Mouse (Mus musculus) urinary bladder, adult 18-20 months (tissue): ENCODE measurements around the gene Gpr37l1.
"Not testable (repeated sequence)": the region's sequence is repeated elsewhere in the genome, so short reads cannot be mapped to it uniquely, and the experiment has no call there.

Source experiments
- DNase-seq, 2 experiments: peaks; one replicate each; pipeline ENCODE4 v3.0.0; 2022; ENCODE audit warnings: low spot score in 2 of 2, mixed read lengths in 2 of 2

Gpr37l1 gene

GRCm38 (mm10) chr1:135167435-135167834, at the start of gene Gpr37l1:
Gpr37l1 (minus strand) TSS chr1:135167681.
- no peak for DNase-seq

DNA sequence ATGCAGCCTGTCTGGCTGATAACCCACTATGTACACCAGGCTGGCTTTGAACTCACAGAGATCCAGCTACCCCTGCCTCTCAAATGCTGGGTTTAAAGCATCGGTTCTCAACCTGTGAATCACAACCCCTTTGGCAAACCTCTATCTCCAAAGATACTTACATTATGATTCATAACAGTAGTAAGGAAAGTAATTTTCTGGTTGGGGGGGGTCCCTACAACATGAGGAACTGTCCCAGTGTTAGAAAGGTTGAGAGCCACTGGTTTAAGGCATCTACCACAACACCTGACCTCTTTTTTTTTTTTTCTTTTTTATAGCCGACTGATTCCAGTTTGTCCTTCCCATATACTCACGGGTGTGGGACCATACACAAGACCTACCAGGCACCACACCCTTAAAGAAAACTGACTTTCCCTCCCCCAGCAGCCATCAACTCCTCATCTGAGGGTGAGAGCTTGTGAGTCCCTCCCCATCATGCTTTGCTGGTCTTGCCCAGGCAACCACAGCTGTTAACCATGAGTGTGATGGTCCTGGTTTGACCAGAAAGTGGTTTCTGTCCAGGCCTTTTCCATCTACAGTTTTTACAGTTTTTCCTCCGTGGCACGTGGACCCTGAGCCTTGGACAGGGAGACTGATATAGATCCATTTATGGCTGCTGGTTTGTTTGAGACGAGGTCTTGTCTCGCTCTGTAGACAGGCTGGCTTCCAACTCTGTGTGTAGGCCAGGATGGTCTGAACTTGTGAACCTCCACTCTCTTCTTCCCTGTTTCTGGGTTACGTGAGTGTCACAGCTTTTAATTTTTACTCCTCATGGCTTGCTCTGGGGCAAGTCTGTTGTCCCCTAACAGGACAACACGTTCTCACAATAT, 46.5 kb upstream of the Gpr37l1 start:
- no peak for DNase-seq

- no peak for DNase-seq
These were observed 42.9 kb upstream of the Gpr37l1 start for GRCm38 (mm10) chr1:135210421-135210820.

DNA sequence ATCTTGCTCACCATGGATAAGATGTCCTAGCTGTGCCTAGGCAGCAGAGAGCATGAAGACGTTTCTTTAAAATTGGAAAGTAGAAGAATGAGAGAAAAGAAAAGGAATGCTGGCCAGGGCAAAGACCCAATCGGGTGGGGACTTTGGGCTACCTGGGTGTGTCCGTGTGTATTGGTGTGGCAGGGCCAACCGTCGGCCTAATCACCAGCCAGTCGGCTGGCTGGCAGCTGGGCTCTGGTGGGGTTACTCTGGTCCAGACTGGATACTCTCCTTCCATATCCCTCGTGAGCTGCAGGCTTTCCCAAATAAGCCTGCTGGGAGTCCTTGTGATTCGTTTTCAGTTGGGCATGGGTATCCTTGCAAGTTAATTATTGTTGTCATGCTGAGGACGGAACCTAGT, 41.2 kb upstream of the Gpr37l1 start:
- DNase-seq, result no peak

GRCm38 (mm10) chr1:135206586-135207339, 39.3 kb upstream of the Gpr37l1 start:
- no peak for DNase-seq

DNA sequence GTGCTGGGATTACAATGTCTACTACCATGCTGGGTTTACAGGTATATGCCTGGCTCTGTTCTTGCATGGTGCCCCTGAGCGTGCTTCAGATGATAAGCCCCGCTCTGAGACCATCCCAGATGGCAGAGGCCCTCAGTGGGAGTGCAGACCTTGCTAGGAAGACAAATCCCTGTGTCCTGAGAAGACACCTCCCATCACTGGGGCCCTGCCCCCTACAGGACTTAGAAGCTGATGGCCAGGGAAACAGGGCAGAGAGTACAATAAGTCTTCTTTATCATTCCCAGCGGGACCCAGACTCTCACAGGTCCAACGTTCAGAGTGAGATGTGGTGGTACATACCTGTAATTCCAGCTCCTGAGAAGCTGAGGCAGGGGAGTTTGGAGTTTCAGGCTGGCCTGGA, 37.8 kb upstream of the Gpr37l1 start:
- no peak for DNase-seq

DNA sequence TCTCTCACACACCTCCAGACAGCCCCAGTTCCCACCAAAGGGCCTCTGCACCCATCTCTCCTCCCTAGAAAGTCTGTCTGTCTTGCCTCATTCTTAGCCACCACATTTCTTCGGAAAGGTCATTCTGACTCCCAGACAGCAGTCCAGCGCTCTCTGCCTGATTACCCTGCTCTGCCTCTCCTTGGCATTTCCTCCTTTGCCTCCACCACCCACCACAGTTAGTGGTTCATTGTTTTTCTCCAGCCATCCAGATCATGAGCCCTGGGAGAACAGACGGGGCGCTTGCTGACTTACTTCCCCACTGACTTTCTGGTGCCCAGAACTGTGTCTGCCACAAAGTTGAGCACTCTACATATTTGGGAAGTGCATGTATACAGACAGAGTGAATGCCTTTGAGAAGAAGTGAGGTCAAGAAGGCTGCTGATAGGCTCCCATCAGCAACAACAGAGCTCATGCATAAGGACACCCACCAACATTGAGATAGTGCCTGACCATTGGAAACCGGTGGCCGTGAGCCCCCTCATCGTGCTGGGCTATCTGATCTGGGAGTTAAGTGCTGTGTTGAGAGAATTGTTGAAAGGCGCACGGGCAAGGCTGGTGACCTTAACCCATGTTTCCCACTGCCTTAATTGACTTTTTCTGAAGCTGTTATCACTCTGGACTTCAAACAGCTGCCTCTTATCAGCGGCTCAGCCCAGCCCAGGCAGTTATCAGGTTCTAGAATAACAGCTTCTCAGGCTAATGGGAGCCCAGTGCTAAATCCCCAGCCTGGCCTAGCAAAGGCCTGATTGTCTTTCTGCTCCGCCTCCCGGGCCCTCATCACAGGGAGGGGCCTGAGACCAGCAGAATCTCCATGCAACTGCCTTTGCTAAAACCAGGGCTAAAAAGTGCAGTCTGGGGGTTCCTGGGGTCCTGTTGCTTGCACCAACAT, 37.0 kb upstream of the Gpr37l1 start:
- no peak for DNase-seq

- DNase-seq, result no peak
These were observed 32.9 kb upstream of the Gpr37l1 start for GRCm38 (mm10) chr1:135200400-135200799.

GRCm38 (mm10) chr1:135199014-135199819, 31.7 kb upstream of the Gpr37l1 start:
- DNase-seq, result peak; percentile 46 to 53

- DNase-seq, result no peak
These were observed 30.9 kb upstream of the Gpr37l1 start for GRCm38 (mm10) chr1:135198412-135198811.

DNA sequence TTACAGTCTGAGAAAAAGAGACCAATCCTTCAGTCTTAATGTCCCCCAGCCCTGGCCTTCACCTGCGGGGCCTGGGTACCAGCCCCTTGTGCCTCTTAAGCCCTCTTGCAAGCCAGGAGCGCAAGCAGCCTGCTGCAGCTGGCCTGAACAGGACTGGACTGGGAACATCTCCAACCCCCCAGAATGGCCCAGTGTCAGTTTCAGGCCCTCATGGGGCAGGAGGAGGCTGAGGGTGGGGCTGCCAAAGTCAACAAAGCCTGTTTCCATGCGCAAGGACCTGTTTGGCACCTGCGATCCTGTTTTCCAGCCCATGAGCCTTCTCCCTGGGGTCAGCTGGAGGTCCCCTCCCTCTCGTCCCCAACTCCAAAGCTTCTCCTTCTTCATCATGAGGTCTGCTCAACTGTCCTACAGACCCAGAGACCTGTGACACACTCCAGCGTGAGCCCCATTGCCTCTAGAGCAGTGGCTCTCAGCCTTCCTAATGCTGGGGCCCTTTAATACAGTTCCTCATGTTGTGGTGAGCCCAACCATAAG, 28.5 kb upstream of the Gpr37l1 start:
- no peak for DNase-seq

- DNase-seq, result not testable (repeated sequence)
These were observed 26.9 kb upstream of the Gpr37l1 start for GRCm38 (mm10) chr1:135194335-135194734.

DNA sequence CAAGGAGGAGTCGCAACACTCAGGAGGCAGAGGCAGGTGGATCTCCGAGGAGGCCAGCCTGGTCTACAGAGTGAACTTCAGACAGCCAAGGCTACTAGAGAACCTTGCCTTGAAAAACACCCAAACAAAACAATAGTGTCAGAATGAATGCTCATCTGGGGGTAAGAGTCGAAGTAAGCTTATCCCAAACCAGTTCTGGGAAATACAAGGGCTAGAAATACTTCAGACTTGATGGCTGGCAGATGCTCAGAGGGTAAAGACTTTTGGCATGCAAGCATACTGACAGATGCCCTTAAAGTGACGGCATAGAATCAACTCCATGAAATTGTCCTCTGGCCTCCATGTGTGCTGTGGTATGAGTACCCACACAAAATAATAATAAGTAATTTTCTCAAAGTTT, 21.7 kb upstream of the Gpr37l1 start:
- no peak for DNase-seq

GRCm38 (mm10) chr1:135188197-135188596, 20.7 kb upstream of the Gpr37l1 start:
- DNase-seq, result no peak

GRCm38 (mm10) chr1:135187016-135187415, 19.5 kb upstream of the Gpr37l1 start:
- DNase-seq, result not testable (repeated sequence)

- no peak for DNase-seq
These were observed 18.9 kb upstream of the Gpr37l1 start for GRCm38 (mm10) chr1:135186427-135186826.

DNA sequence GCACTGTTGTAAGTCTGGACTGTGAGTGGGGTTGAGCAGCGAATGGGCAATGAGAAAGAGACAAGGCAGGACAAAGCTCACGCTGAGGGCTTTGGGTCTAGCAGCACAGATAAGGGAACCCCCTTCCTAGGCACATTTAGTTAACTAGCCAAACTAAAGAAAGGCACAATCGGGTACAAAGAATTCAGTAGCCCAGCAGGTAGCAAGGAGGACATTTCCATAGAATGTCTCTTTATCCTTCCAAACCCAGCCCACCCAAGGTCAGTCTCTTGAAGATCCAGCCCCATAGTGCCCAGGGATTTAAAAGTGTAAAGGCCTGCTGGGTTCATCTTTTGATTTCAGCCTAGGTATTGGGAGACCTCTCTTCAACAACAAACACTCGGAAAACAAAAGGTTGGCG, 18.5 kb upstream of the Gpr37l1 start:
- no peak for DNase-seq

DNA sequence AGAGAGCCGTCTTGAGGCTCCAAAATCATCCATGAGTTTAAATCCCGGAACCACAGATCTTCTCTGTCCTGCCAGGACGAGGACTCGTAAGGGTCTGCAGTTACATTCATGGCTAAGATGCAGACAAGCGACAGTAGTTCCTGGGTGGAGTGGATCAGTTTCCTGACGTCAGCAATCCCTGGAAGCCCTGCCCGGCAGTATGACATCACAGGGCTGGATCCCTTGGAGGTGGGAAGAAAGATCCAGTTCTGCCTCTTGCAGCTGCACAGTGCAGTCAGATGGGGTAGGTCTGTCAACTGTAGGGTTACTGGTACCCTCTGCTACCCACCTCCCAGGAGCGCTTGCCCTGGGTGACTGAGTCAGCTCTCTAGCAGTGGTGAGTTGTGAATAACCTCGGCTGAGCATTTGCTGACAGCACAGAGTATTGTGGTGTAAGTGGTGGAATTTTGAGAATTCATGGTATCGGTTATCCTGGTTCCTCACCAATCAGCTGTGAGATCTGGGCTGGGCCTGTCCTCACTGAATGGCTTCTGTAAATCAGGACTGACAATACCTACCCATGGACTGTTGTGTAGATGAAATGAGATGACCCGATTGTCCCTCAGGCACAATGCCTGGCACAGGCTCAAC, 16.6 kb upstream of the Gpr37l1 start:
- no peak for DNase-seq

DNA sequence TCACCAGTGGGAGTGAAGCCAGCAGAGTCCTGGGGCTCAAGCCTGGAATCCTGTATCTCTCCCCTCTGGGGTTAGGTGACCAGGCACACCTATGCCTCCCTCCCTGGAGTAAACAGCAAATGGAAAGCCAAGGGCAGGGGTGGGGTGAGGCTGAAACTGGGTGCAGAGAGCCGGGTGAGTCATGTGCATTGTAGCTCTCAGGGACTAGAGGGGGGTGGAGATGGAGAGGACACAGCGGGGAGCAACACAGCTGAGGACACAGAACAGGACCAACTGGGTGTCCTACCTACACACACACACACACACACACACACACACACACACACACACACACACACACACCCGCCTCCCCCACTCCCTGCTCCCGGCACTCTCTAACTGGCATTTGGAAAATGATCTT, 16.0 kb upstream of the Gpr37l1 start:
- DNase-seq, result peak; percentile 44 to 75

- DNase-seq, result no peak
These were observed 15.5 kb upstream of the Gpr37l1 start for GRCm38 (mm10) chr1:135182975-135183374.
